Mouse (Mus musculus): Measurements from ENCODE around the gene Med12l.

- no peak for TF ChIP-seq POLR2A (IDR thresholded peaks at IDR 0.05; ENCODE audit: insufficient read length, low read depth)
- no peak for TF ChIP-seq MYOD1 (IDR thresholded peaks at IDR 0.05; ENCODE audit: control insufficient read depth in 1 of 3, insufficient read length in 2 of 3, low read depth in 2 of 3)
- TF ChIP-seq USF1 (IDR thresholded peaks at IDR 0.05; ENCODE audit: low read depth) = no peak
- TF ChIP-seq E2F4 (IDR thresholded peaks at IDR 0.05; ENCODE audit: insufficient read depth) = no peak
- no peak for TF ChIP-seq POLR2AphosphoS2 (IDR thresholded peaks at IDR 0.05; ENCODE audit: insufficient read length, low read depth)
- TF ChIP-seq MAX (IDR thresholded peaks at IDR 0.05; ENCODE audit: low read depth) = no peak
- no peak for TF ChIP-seq REST (IDR thresholded peaks at IDR 0.05; ENCODE audit: insufficient read depth, insufficient read length)
- no peak for TF ChIP-seq CEBPB (IDR thresholded peaks at IDR 0.05; ENCODE audit: insufficient read depth, poor library complexity, severe bottlenecking)
- no peak for TF ChIP-seq SRF (IDR thresholded peaks at IDR 0.05; ENCODE audit: control insufficient read depth, insufficient read length, low read depth)
Measured at GRCm38 (mm10) chr3:59194938-59195337, 189.3 kb downstream of the Med12l start, which contains the start of gene Gpr87.
